Mouse (Mus musculus): Measurements from ENCODE around the gene Slc12a9.

DNA sequence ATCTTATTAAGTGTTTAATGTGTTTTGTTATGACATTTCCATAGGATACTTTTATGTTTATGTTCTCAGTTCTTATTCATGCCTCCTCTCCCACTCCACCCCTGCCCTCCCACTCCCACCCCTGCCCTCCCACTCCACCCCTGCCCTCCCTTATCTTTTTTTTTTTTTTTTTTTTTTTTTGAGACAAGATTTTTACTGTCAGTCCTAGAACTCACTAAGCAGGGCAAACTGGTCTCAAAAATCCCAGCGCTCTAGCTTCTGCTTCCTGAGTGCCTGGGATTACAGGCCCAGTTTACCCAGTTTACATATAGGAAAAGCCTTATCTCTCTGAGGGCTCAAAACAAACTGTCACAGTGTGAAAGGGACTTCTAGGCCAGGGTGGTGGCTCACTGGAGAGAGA is 13.0 kb upstream of the Slc12a9 start:
- TF ChIP-seq CTCF (IDR thresholded peaks at IDR 0.05; ENCODE audit: control insufficient read depth, insufficient read depth, insufficient read length) (no peak), MYOG (IDR thresholded peaks at IDR 0.05; ENCODE audit: control insufficient read depth, extremely low read depth, insufficient read length) (no peak), CEBPB (IDR thresholded peaks at IDR 0.05; ENCODE audit: low read depth) (no peak), MAX (IDR thresholded peaks at IDR 0.05) (no peak), USF1 (IDR thresholded peaks at IDR 0.05; ENCODE audit: low read depth) (no peak)

Measured in C2C12 (cell line).